Mouse (Mus musculus): ENCODE measurements at regions not wholly inside any gene's neighbourhood (a gene's known extent, or its start where the extent isn't known, plus 50 kb on each side); places are given as distances from the start of the nearest gene placed in this dataset.

GRCm38 (mm10) chr4:56102314-56102713, 570.0 kb upstream of the Klf4 start:
- no peak for TF ChIP-seq POLR2AphosphoS2 (IDR thresholded peaks at IDR 0.05; ENCODE audit: insufficient read length, low read depth)
- no peak for TF ChIP-seq POLR2A (IDR thresholded peaks at IDR 0.05; ENCODE audit: insufficient read length, low read depth)
- TF ChIP-seq TCF3 (IDR thresholded peaks at IDR 0.05; ENCODE audit: insufficient read length, low read depth): no peak
- TF ChIP-seq E2F4 (IDR thresholded peaks at IDR 0.05; ENCODE audit: insufficient read depth): no peak
- TF ChIP-seq USF1 (IDR thresholded peaks at IDR 0.05; ENCODE audit: low read depth): no peak
- TF ChIP-seq MAX (IDR thresholded peaks at IDR 0.05; ENCODE audit: low read depth): no peak
- TF ChIP-seq MYOD1 (IDR thresholded peaks at IDR 0.05; ENCODE audit: control insufficient read depth in 1 of 3, insufficient read length in 2 of 3, low read depth in 2 of 3): no peak
- TF ChIP-seq TCF12 (IDR thresholded peaks at IDR 0.05; ENCODE audit: insufficient read depth, poor library complexity, severe bottlenecking): no peak
- TF ChIP-seq MYOG (IDR thresholded peaks at IDR 0.05; ENCODE audit: control insufficient read depth in 1 of 3, insufficient read depth in 1 of 3, insufficient read length in 2 of 3, low read depth in 2 of 3): no peak

Data from myocyte (in vitro differentiated cells).